Mouse (Mus musculus): ENCODE measurements at regions not wholly inside any gene's neighbourhood (a gene's known extent, or its start where the extent isn't known, plus 50 kb on each side); places are given as distances from the start of the nearest gene placed in this dataset.

DNA sequence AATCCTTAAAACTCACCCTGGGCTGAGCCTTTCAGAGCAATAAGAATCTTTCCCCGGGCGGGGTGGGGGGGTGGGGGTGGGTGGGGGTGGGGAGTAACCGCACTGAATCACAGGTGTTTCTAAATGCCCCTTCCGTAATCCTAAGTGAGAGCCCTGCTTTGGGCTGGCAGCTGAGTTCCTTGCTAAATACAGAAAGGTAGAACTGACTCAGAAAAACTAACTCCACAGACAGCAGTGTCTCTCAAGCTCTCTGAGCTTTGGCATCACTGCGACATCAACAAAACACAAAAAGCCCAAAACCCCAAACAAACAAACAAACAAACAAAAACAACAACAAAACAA is 105.9 kb upstream of the Map4k3 start:
- H3K4me1 ChIP-seq (replicated peaks; ENCODE audit: control insufficient read depth, insufficient read depth, low read length), result no peaks in the 10 kb centered on the region
- H3K9ac ChIP-seq (ENCODE audit: low read depth, low read length), result no peak overlapping the region
- H3K4me2 ChIP-seq, result no peak overlapping the region
- no peak for DNase-seq (ENCODE audit: low spot score)
- no peaks in the 10 kb centered on the region for H3K27me3 ChIP-seq (replicated peaks; ENCODE audit: control insufficient read depth, insufficient read depth, low read length)
- no peaks in the 10 kb centered on the region for H3K9me3 ChIP-seq (ENCODE audit: control insufficient read depth, low read length)
- ATAC-seq (replicated peaks; ENCODE audit: low FRiP score), result no peak
- no peak overlapping the region for H3K4me3 ChIP-seq (ENCODE audit: low read depth, low read length)
- no peaks in the 10 kb centered on the region for H3K36me3 ChIP-seq (ENCODE audit: control insufficient read depth, insufficient read depth, low read length)
- 41% methylated on average over 5 of the region's 5 CpGs for WGBS
- H3K27ac ChIP-seq (ENCODE audit: low read depth, low read length), result no peak overlapping the region

GRCm38 (mm10) chr17:80833355-80834175 is 105.3 kb upstream of the Map4k3 start:
- Histone ChIP-seq H3K27ac (ENCODE audit: low read depth, low read length) (no peak overlapping the region), H3K27me3 (replicated peaks; ENCODE audit: control insufficient read depth, insufficient read depth, low read length) (no peaks in the 10 kb centered on the region), H3K9ac (ENCODE audit: low read depth, low read length) (no peak overlapping the region), H3K9me3 (ENCODE audit: control insufficient read depth, low read length) (no peaks in the 10 kb centered on the region), H3K36me3 (ENCODE audit: control insufficient read depth, insufficient read depth, low read length) (no peaks in the 10 kb centered on the region), H3K4me1 (replicated peaks; ENCODE audit: control insufficient read depth, insufficient read depth, low read length) (no peaks in the 10 kb centered on the region), H3K4me3 (ENCODE audit: low read depth, low read length) (no peak overlapping the region), H3K4me2 (no peak overlapping the region)
- 30% methylated on average over 10 of the region's 10 CpGs for WGBS
- ATAC-seq (replicated peaks; ENCODE audit: low FRiP score) (no peak), DNase-seq (ENCODE audit: low spot score) (no peak)

DNA sequence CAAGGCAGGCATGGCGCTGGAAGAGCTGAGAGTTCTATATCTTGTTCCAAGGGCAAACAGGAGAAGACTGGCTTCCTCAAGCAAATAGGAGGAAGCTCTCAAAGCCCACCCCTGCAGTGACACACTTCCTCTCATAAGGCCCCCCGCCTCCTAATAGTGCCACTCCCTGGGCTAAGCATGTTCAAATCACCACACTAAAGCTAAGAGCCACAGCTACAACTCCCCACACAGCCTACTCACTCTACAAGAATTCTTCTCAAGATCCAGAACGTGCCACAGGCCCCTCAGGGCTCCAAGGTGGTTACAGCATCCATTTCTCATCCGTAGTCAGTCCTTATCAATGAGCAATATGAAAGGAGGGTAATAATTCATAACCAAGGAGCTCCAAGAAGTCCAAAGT is 103.4 kb upstream of the Map4k3 start:
- 73% methylated on average over 4 of the region's 4 CpGs for WGBS
- H3K9ac ChIP-seq (ENCODE audit: low read depth, low read length), result no peak overlapping the region
- H3K4me3 ChIP-seq (ENCODE audit: low read depth, low read length), result no peak overlapping the region
- no peaks in the 10 kb centered on the region for H3K27me3 ChIP-seq (replicated peaks; ENCODE audit: control insufficient read depth, insufficient read depth, low read length)
- DNase-seq (ENCODE audit: low spot score) (no peak), ATAC-seq (replicated peaks; ENCODE audit: low FRiP score) (no peak)
- no peaks in the 10 kb centered on the region for H3K36me3 ChIP-seq (ENCODE audit: control insufficient read depth, insufficient read depth, low read length)
- H3K4me2 ChIP-seq, result no peak overlapping the region
- no peaks in the 10 kb centered on the region for H3K4me1 ChIP-seq (replicated peaks; ENCODE audit: control insufficient read depth, insufficient read depth, low read length)
- no peaks in the 10 kb centered on the region for H3K9me3 ChIP-seq (ENCODE audit: control insufficient read depth, low read length)
- H3K27ac ChIP-seq (ENCODE audit: low read depth, low read length), result no peak overlapping the region

DNA sequence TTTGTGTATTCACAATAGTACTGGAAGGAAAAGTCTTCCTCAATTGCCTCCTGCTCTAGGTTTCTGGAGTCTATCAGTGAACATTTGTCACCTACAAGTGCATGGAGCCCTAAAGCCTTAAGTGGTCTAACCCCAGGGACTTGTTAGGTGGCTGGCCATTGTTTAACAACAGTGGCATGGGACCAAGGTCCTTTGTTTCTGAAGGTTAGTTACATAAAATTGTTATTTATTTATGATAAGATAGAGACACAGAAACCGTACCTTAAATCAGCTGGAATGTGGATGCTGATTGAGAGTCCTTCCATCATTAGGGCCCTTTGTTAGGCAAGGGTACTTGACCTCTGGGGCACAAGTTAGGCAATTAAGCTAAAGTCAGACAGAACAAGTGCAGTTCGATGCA is 99.6 kb upstream of the Map4k3 start:
- H3K4me1 ChIP-seq (replicated peaks; ENCODE audit: control insufficient read depth, insufficient read depth, low read length), result peaks cover 4% of the 10 kb centered on the region; the same call in 1 of the 2 replicates
- no peaks in the 10 kb centered on the region for H3K27me3 ChIP-seq (replicated peaks; ENCODE audit: control insufficient read depth, insufficient read depth, low read length)
- no peak overlapping the region for H3K4me3 ChIP-seq (ENCODE audit: low read depth, low read length)
- H3K36me3 ChIP-seq (ENCODE audit: control insufficient read depth, insufficient read depth, low read length), result no peaks in the 10 kb centered on the region
- no peak for ATAC-seq (replicated peaks; ENCODE audit: low FRiP score)
- H3K4me2 ChIP-seq, result no peak overlapping the region
- 43% methylated on average over 2 of the region's 2 CpGs for WGBS
- H3K9me3 ChIP-seq (ENCODE audit: control insufficient read depth, low read length), result no peaks in the 10 kb centered on the region
- H3K27ac ChIP-seq (ENCODE audit: low read depth, low read length), result no peak overlapping the region
- H3K9ac ChIP-seq (ENCODE audit: low read depth, low read length), result no peak overlapping the region
- no peak for DNase-seq (ENCODE audit: low spot score)

- no peak for DNase-seq (ENCODE audit: low spot score)
Measured at GRCm38 (mm10) chr17:80827361-80827760, 99.1 kb upstream of the Map4k3 start.

DNA sequence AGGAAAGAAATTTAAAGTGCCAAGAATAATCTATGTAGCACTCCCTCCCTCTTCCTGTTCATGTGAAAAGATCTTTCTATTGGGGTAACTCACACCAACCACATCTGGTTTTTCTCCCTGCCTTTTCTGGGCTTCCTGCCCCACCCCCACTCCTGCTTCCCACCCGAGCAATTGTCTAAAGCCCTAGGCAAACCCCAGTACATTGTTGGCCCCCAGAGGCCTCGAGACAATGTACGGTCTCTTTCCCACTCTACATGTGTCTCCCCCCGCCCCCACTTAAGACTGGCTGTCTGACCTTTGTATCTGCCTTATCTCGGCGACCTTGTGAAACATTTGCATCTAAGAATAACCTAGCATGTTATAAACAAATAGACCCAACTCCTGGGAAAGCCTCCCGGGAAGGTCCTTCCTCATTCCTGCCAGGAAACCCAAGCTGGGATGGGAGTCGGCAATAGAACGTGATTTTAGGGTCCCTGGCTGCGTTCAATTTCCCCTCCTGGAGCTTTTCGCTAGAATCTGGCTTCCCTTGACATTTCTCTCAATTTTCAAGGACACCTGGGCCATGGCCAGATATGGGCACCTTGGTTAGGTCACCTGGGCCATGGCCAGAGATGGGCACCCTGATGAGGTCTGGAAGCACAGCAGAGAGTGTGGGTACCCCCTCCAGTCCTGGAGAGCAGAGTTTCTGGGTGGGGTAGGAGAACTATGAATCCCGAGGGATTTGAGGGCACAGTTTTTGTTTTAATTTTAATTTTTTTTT is 97.9 kb upstream of the Map4k3 start:
- DNase-seq (ENCODE audit: low spot score) (no peak), ATAC-seq (replicated peaks; ENCODE audit: low FRiP score) (peak; percentile 43; the same call in 1 of the 2 replicates)
- WGBS, result 26% methylated on average over 12 of the region's 12 CpGs
- H3K4me2 ChIP-seq, result no peak overlapping the region
- no peaks in the 10 kb centered on the region for H3K9me3 ChIP-seq (ENCODE audit: control insufficient read depth, low read length)
- H3K27ac ChIP-seq (ENCODE audit: low read depth, low read length), result no peak overlapping the region
- H3K27me3 ChIP-seq (replicated peaks; ENCODE audit: control insufficient read depth, insufficient read depth, low read length), result no peaks in the 10 kb centered on the region
- no peaks in the 10 kb centered on the region for H3K36me3 ChIP-seq (ENCODE audit: control insufficient read depth, insufficient read depth, low read length)
- no peak overlapping the region for H3K4me3 ChIP-seq (ENCODE audit: low read depth, low read length)
- H3K4me1 ChIP-seq (replicated peaks; ENCODE audit: control insufficient read depth, insufficient read depth, low read length), result peaks cover 4% of the 10 kb centered on the region; the same call in 1 of the 2 replicates
- no peak overlapping the region for H3K9ac ChIP-seq (ENCODE audit: low read depth, low read length)

More at GRCm38 (mm10) chr17:80827361-80827760, 99.1 kb upstream of the Map4k3 start:
- Histone ChIP-seq H3K27ac (ENCODE audit: low read depth, low read length) (no peak overlapping the region), H3K36me3 (ENCODE audit: control insufficient read depth, insufficient read depth, low read length) (no peaks in the 10 kb centered on the region), H3K9ac (ENCODE audit: low read depth, low read length) (no peak overlapping the region), H3K4me2 (no peak overlapping the region), H3K9me3 (ENCODE audit: control insufficient read depth, low read length) (no peaks in the 10 kb centered on the region), H3K4me1 (replicated peaks; ENCODE audit: control insufficient read depth, insufficient read depth, low read length) (peaks cover 4% of the 10 kb centered on the region; the same call in 1 of the 2 replicates), H3K27me3 (replicated peaks; ENCODE audit: control insufficient read depth, insufficient read depth, low read length) (no peaks in the 10 kb centered on the region), H3K4me3 (ENCODE audit: low read depth, low read length) (no peak overlapping the region)
- WGBS, result 83% methylated on average over 17 of the region's 17 CpGs
- ATAC-seq (replicated peaks; ENCODE audit: low FRiP score), result no peak

GRCm38 (mm10) chr17:80825518-80825901 is 97.2 kb upstream of the Map4k3 start:
- H3K9me3 ChIP-seq (ENCODE audit: control insufficient read depth, low read length), result no peaks in the 10 kb centered on the region
- no peak for DNase-seq (ENCODE audit: low spot score)
- no peaks in the 10 kb centered on the region for H3K36me3 ChIP-seq (ENCODE audit: control insufficient read depth, insufficient read depth, low read length)
- peaks cover 4% of the 10 kb centered on the region; the same call in 1 of the 2 replicates for H3K4me1 ChIP-seq (replicated peaks; ENCODE audit: control insufficient read depth, insufficient read depth, low read length)
- no peak; the same call in 1 of the 2 replicates for ATAC-seq (replicated peaks; ENCODE audit: low FRiP score)
- 0 out of 2 replicates have a peak overlapping the region, but pooled peaks have one; percentile 7 for H3K4me2 ChIP-seq
- peak overlapping the region; percentile 32; the same call in 1 of the 2 replicates for H3K27ac ChIP-seq (ENCODE audit: low read depth, low read length)
- H3K27me3 ChIP-seq (replicated peaks; ENCODE audit: control insufficient read depth, insufficient read depth, low read length), result no peaks in the 10 kb centered on the region
- no peak overlapping the region for H3K4me3 ChIP-seq (ENCODE audit: low read depth, low read length)
- no peak overlapping the region for H3K9ac ChIP-seq (ENCODE audit: low read depth, low read length)
- WGBS, result 42% methylated on average over 10 of the region's 10 CpGs

GRCm38 (mm10) chr17:80824826-80825517 is 96.7 kb upstream of the Map4k3 start:
- Histone ChIP-seq H3K4me1 (replicated peaks; ENCODE audit: control insufficient read depth, insufficient read depth, low read length) (peaks cover 4% of the 10 kb centered on the region; the same call in 1 of the 2 replicates), H3K27ac (ENCODE audit: low read depth, low read length) (peak overlapping the region; percentile 32; the same call in 1 of the 2 replicates), H3K27me3 (replicated peaks; ENCODE audit: control insufficient read depth, insufficient read depth, low read length) (no peaks in the 10 kb centered on the region), H3K36me3 (ENCODE audit: control insufficient read depth, insufficient read depth, low read length) (no peaks in the 10 kb centered on the region), H3K4me2 (0 out of 2 replicates have a peak overlapping the region, but pooled peaks have one; percentile 7), H3K4me3 (ENCODE audit: low read depth, low read length) (no peak overlapping the region), H3K9ac (ENCODE audit: low read depth, low read length) (no peak overlapping the region), H3K9me3 (ENCODE audit: control insufficient read depth, low read length) (no peaks in the 10 kb centered on the region)
- DNase-seq (ENCODE audit: low spot score), result no peak
- ATAC-seq (replicated peaks; ENCODE audit: low FRiP score), result no peak
- WGBS, result 79% methylated on average over 13 of the region's 13 CpGs
